ENCODE assay signal across 8 mouse cellular contexts in genomic region chr2:120499971-120500471, GRCm38 (mm10). TPM values are rescaled to one million over a fixed set of nuclear protein-coding genes. Genes with fewer than 3 reads are reported as not detected.
DNase-seq lines count a peak whose midpoint lies in the region; ATAC-seq and TF ChIP-seq lines count a peak whose summit lies in the region.

No protein-coding gene starts in this region.

- H3K9me3 ChIP-seq in heart, embryonic 11.5 days (replicated peaks; ENCODE audit: control insufficient read depth, low read length), result no peaks in the 10 kb centered on the region
- H3K9me3 ChIP-seq in embryonic facial prominence, embryonic 12.5 days, result no peaks in the 10 kb centered on the region
- no peaks in the 10 kb centered on the region for H3K9me3 ChIP-seq in lung, embryonic 16.5 days (ENCODE audit: control insufficient read depth, low read length)
- H3K9me3 ChIP-seq in stomach, embryonic 15.5 days, result no peaks in the 10 kb centered on the region
- H3K9me3 ChIP-seq in neural tube, embryonic 15.5 days (replicated peaks), result no peaks in the 10 kb centered on the region

- H3K36me3 ChIP-seq in heart, embryonic 11.5 days (ENCODE audit: control insufficient read depth, insufficient read depth, low read length), result 0 out of 2 replicates have a peak, but pooled peaks cover 2% of the 10 kb centered on the region
- no peaks in the 10 kb centered on the region for H3K36me3 ChIP-seq in heart, adult 2 months (ENCODE audit: control insufficient read depth, insufficient read depth, low read length)
- 0 out of 2 replicates have a peak, but pooled peaks cover 4% of the 10 kb centered on the region for H3K36me3 ChIP-seq in embryonic facial prominence, embryonic 12.5 days
- 0 out of 2 replicates have a peak, but pooled peaks cover 4% of the 10 kb centered on the region for H3K36me3 ChIP-seq in lung, embryonic 16.5 days (ENCODE audit: control insufficient read depth, insufficient read depth, low read length)
- 0 out of 2 replicates have a peak, but pooled peaks cover 3% of the 10 kb centered on the region for H3K36me3 ChIP-seq in stomach, embryonic 15.5 days
- peaks cover 2% of the 10 kb centered on the region; the same call in 1 of the 2 replicates for H3K36me3 ChIP-seq in neural tube, embryonic 15.5 days

- no peak for TF ChIP-seq CTCF in heart, adult 2 months (IDR thresholded peaks at IDR 0.05)

- intact Hi-C loops in heart, adult 2 months (cut with DNase I), result no loop called here

- no peak overlapping the region for H3K4me3 ChIP-seq in heart, embryonic 11.5 days (ENCODE audit: low read depth, low read length)
- no peak overlapping the region for H3K4me3 ChIP-seq in heart, adult 2 months
- no peak overlapping the region for H3K4me3 ChIP-seq in embryonic facial prominence, embryonic 12.5 days
- H3K4me3 ChIP-seq in lung, embryonic 16.5 days (ENCODE audit: low read length), result no peak overlapping the region
- H3K4me3 ChIP-seq in stomach, embryonic 15.5 days (replicated peaks), result no peak overlapping the region
- H3K4me3 ChIP-seq in neural tube, embryonic 15.5 days (replicated peaks), result no peak overlapping the region

- ATAC-seq in heart, embryonic 11.5 days (replicated peaks; ENCODE audit: insufficient number of reproducible peaks, low FRiP score, low TSS enrichment), result no peak
- no peak for ATAC-seq in embryonic facial prominence, embryonic 12.5 days (ENCODE audit: insufficient number of reproducible peaks, insufficient read depth, low FRiP score, low TSS enrichment)
- ATAC-seq in lung, embryonic 16.5 days (ENCODE audit: low read depth), result peak; percentile 70
- ATAC-seq in stomach, embryonic 15.5 days (ENCODE audit: insufficient read depth, low FRiP score, low read depth), result peak; percentile 34; the same call in 1 of the 2 replicates
- no peak for ATAC-seq in neural tube, embryonic 15.5 days (ENCODE audit: low FRiP score)

- no peak for TF ChIP-seq POLR2A in heart, adult 2 months (IDR thresholded peaks at IDR 0.05; ENCODE audit: insufficient read depth, low read depth, low read length)

- peak overlapping the region; percentile 49; the same call in 1 of the 2 replicates for H3K9ac ChIP-seq in heart, embryonic 11.5 days (ENCODE audit: low read depth, low read length)
- no peak overlapping the region for H3K9ac ChIP-seq in heart, adult 2 months (ENCODE audit: low read depth, low read length)
- no peak overlapping the region for H3K9ac ChIP-seq in embryonic facial prominence, embryonic 12.5 days
- no peak overlapping the region for H3K9ac ChIP-seq in lung, embryonic 16.5 days (ENCODE audit: low read length)
- H3K9ac ChIP-seq in stomach, embryonic 15.5 days, result no peak overlapping the region
- H3K9ac ChIP-seq in neural tube, embryonic 15.5 days (replicated peaks), result no peak overlapping the region

- 0 out of 2 replicates have a peak overlapping the region, but pooled peaks have one; percentile 9 for H3K4me2 ChIP-seq in heart, embryonic 11.5 days
- no peak overlapping the region for H3K4me2 ChIP-seq in embryonic facial prominence, embryonic 12.5 days (replicated peaks)
- no peak overlapping the region for H3K4me2 ChIP-seq in lung, embryonic 16.5 days (ENCODE audit: low read depth, low read length)
- H3K4me2 ChIP-seq in stomach, embryonic 15.5 days, result peak overlapping the region; percentile 6; the same call in 1 of the 2 replicates
- H3K4me2 ChIP-seq in neural tube, embryonic 15.5 days, result no peak overlapping the region

- no peak for TF ChIP-seq EP300 in heart, adult 2 months (IDR thresholded peaks at IDR 0.05; ENCODE audit: insufficient read depth, low read depth, low read length)

- peak overlapping the region; percentile 80 for H3K27ac ChIP-seq in heart, embryonic 11.5 days (ENCODE audit: low read depth, low read length)
- no peak overlapping the region for H3K27ac ChIP-seq in heart, adult 2 months
- 0 out of 2 replicates have a peak overlapping the region, but pooled peaks have one; percentile 36 for H3K27ac ChIP-seq in embryonic facial prominence, embryonic 12.5 days
- H3K27ac ChIP-seq in lung, embryonic 16.5 days (ENCODE audit: low read length), result no peak overlapping the region
- 0 out of 2 replicates have a peak overlapping the region, but pooled peaks have one; percentile 19 for H3K27ac ChIP-seq in stomach, embryonic 15.5 days
- no peak overlapping the region for H3K27ac ChIP-seq in neural tube, embryonic 15.5 days (replicated peaks)

- no peaks in the 10 kb centered on the region for H3K79me2 ChIP-seq in heart, adult 2 months (replicated peaks; ENCODE audit: control insufficient read depth, insufficient read depth, low read length)

- 49% methylated on average over 6 of the region's 6 CpGs for WGBS in heart, embryonic 11.5 days (ENCODE audit: insufficient replicate concordance)
- 36% methylated on average over 6 of the region's 6 CpGs for WGBS in heart, adult 2 months
- WGBS in embryonic facial prominence, embryonic 12.5 days, result 67% methylated on average over 6 of the region's 6 CpGs
- WGBS in lung, embryonic 16.5 days, result 42% methylated on average over 6 of the region's 6 CpGs
- 32% methylated on average over 6 of the region's 6 CpGs for WGBS in stomach, embryonic 15.5 days
- WGBS in neural tube, embryonic 15.5 days, result 82% methylated on average over 6 of the region's 6 CpGs

- peaks cover 33% of the 10 kb centered on the region for H3K4me1 ChIP-seq in heart, embryonic 11.5 days (ENCODE audit: control insufficient read depth, insufficient read depth, low read length)
- no peaks in the 10 kb centered on the region for H3K4me1 ChIP-seq in heart, adult 2 months (ENCODE audit: control insufficient read depth, insufficient read depth, low read length)
- peaks cover 18% of the 10 kb centered on the region for H3K4me1 ChIP-seq in embryonic facial prominence, embryonic 12.5 days
- peaks cover 11% of the 10 kb centered on the region; the same call in 1 of the 2 replicates for H3K4me1 ChIP-seq in lung, embryonic 16.5 days (replicated peaks; ENCODE audit: control insufficient read depth, insufficient read depth, low read length)
- H3K4me1 ChIP-seq in stomach, embryonic 15.5 days, result peaks cover 20% of the 10 kb centered on the region
- no peaks in the 10 kb centered on the region; the same call in 1 of the 2 replicates for H3K4me1 ChIP-seq in neural tube, embryonic 15.5 days

- no peaks in the 10 kb centered on the region for H3K27me3 ChIP-seq in heart, embryonic 11.5 days (ENCODE audit: control insufficient read depth, insufficient read depth, low read length)
- H3K27me3 ChIP-seq in heart, adult 2 months (ENCODE audit: control insufficient read depth, insufficient read depth, low read length), result no peaks in the 10 kb centered on the region
- H3K27me3 ChIP-seq in embryonic facial prominence, embryonic 12.5 days, result no peaks in the 10 kb centered on the region
- no peaks in the 10 kb centered on the region for H3K27me3 ChIP-seq in lung, embryonic 16.5 days (ENCODE audit: control insufficient read depth, insufficient read depth, low read depth, low read length)
- no peaks in the 10 kb centered on the region for H3K27me3 ChIP-seq in stomach, embryonic 15.5 days (replicated peaks)
- no peaks in the 10 kb centered on the region for H3K27me3 ChIP-seq in neural tube, embryonic 15.5 days (replicated peaks)

- no peak for DNase-seq in heart, adult 2 months
- no peak for DNase-seq in adipocyte (ENCODE audit: low spot score)
- DNase-seq in urinary bladder, adult 2 months (ENCODE audit: low spot score), result no peak

RNA-seq across cellular contexts. Expression of gene Capn3, which starts 44.2 kb away (rescaled TPM):
- polyA plus RNA-seq in heart, embryonic 11.5 days (2014; fragmentation: Nextera tagmentation; extraction: Ambion mirVana), result 5.2 and 7.0 TPM in 2 replicates
- total RNA-seq in heart, adult 2 months (2021), result 1 to 10 TPM; 1.5 to 1.9 TPM
- polyA plus RNA-seq in heart, adult 2 months (2012; rRNA removed), result 2.6 and 3.0 TPM in 2 replicates
- 3.8 and 7.2 TPM in 2 replicates for polyA plus RNA-seq in embryonic facial prominence, embryonic 12.5 days (2016; fragmentation: Nextera tagmentation; extraction: Ambion mirVana)
- polyA plus RNA-seq in lung, embryonic 16.5 days (2015; fragmentation: Nextera tagmentation; extraction: Ambion mirVana), result 0.94 and 1.1 TPM in 2 replicates
- polyA plus RNA-seq in stomach, embryonic 15.5 days (2015; fragmentation: Nextera tagmentation; extraction: Ambion mirVana), result 0.95 and 1.4 TPM in 2 replicates
- 1.3 and 2.2 TPM in 2 replicates for polyA plus RNA-seq in neural tube, embryonic 15.5 days (2015; fragmentation: Nextera tagmentation; extraction: Ambion mirVana)
- polyA plus RNA-seq in urinary bladder, adult 2 months (2012; rRNA removed), result 2.4 and 2.6 TPM in 2 replicates

Comparison
In these comparisons a context has a peak if more than half of its experiments do, and no peak if none do; other contexts are left out.
1. H3K27ac ChIP-seq: peak in heart, embryonic 11.5 days (single experiment), embryonic facial prominence, embryonic 12.5 days (single experiment) and stomach, embryonic 15.5 days (single experiment); none in heart, adult 2 months (single experiment), lung, embryonic 16.5 days (single experiment) and neural tube, embryonic 15.5 days (single experiment).
2. ATAC-seq: peak in lung, embryonic 16.5 days (single experiment) and stomach, embryonic 15.5 days (single experiment); none in heart, embryonic 11.5 days (single experiment), embryonic facial prominence, embryonic 12.5 days (single experiment) and neural tube, embryonic 15.5 days (single experiment).
3. H3K4me2 ChIP-seq: peak in heart, embryonic 11.5 days (single experiment) and stomach, embryonic 15.5 days (single experiment); none in embryonic facial prominence, embryonic 12.5 days (single experiment), lung, embryonic 16.5 days (single experiment) and neural tube, embryonic 15.5 days (single experiment).